Mouse (Mus musculus): Measurements from ENCODE around the gene Clpx. TPM values are rescaled to one million over a fixed set of nuclear protein-coding genes. Genes with fewer than 3 reads are reported as not detected.
"Not testable (repeated sequence)": the region's sequence is repeated elsewhere in the genome, so short reads cannot be mapped to it uniquely, and the experiment has no call there.

Gene Clpx
- total and polyA plus RNA-seq, 2 experiments from 2014 or later, result 20.6 to 40.1 TPM

GRCm38 (mm10) chr9:65267742-65268515 lies 26.1 kb upstream of the Clpx start:
- Histone ChIP-seq H3K27me3 (ENCODE audit: insufficient read depth, low read length) (no peaks in the 10 kb centered on the region), H3K36me3 (ENCODE audit: insufficient read depth, low read length) (no peaks in the 10 kb centered on the region), H3K9me3 (ENCODE audit: low read length) (no peaks in the 10 kb centered on the region), H3K4me3 (ENCODE audit: low read depth, low read length) (no peak overlapping the region), H3K4me2 (ENCODE audit: low read depth, low read length, poor library complexity, severe bottlenecking) (no peak overlapping the region), H3K27ac (ENCODE audit: low read depth, low read length) (peak overlapping the region; percentile 74), H3K9ac (replicated peaks; ENCODE audit: low read length, poor library complexity, severe bottlenecking) (no peak overlapping the region), H3K4me1 (ENCODE audit: insufficient read depth, low read length) (0 out of 2 replicates have a peak, but pooled peaks cover 5% of the 10 kb centered on the region)
- peak; percentile 96 for DNase-seq (ENCODE audit: low spot score)
- TF ChIP-seq CTCF (IDR thresholded peaks at IDR 0.05), result no peak
- WGBS, result 27% methylated on average over 7 of the region's 7 CpGs
- no peak for ATAC-seq (ENCODE audit: low FRiP score)

GRCm38 (mm10) chr9:65273048-65273809 lies 20.8 kb upstream of the Clpx start:
- H3K27me3 ChIP-seq (ENCODE audit: insufficient read depth, low read length), result no peaks in the 10 kb centered on the region
- no peak overlapping the region for H3K4me2 ChIP-seq (ENCODE audit: low read depth, low read length, poor library complexity, severe bottlenecking)
- H3K9ac ChIP-seq (replicated peaks; ENCODE audit: low read length, poor library complexity, severe bottlenecking), result no peak overlapping the region
- no peaks in the 10 kb centered on the region for H3K36me3 ChIP-seq (ENCODE audit: insufficient read depth, low read length)
- no peak overlapping the region for H3K27ac ChIP-seq (ENCODE audit: low read depth, low read length)
- no peak for TF ChIP-seq CTCF (IDR thresholded peaks at IDR 0.05)
- H3K9me3 ChIP-seq (ENCODE audit: low read length), result no peaks in the 10 kb centered on the region
- H3K4me3 ChIP-seq (ENCODE audit: low read depth, low read length), result no peak overlapping the region
- 86% methylated on average over 13 of the region's 13 CpGs for WGBS
- ATAC-seq (ENCODE audit: low FRiP score) (no peak), DNase-seq (ENCODE audit: low spot score) (no peak)
- H3K4me1 ChIP-seq (ENCODE audit: insufficient read depth, low read length), result no peaks in the 10 kb centered on the region

- ATAC-seq (ENCODE audit: low FRiP score), result no peak
- TF ChIP-seq CTCF (IDR thresholded peaks at IDR 0.05), result no peak
- H3K4me3 ChIP-seq (ENCODE audit: low read depth, low read length), result no peak overlapping the region
- H3K9ac ChIP-seq (replicated peaks; ENCODE audit: low read length, poor library complexity, severe bottlenecking), result no peak overlapping the region
- H3K9me3 ChIP-seq (ENCODE audit: low read length), result no peaks in the 10 kb centered on the region
- H3K36me3 ChIP-seq (ENCODE audit: insufficient read depth, low read length), result no peaks in the 10 kb centered on the region
- no peaks in the 10 kb centered on the region for H3K27me3 ChIP-seq (ENCODE audit: insufficient read depth, low read length)
- no peaks in the 10 kb centered on the region for H3K4me1 ChIP-seq (ENCODE audit: insufficient read depth, low read length)
- DNase-seq (ENCODE audit: low spot score), result no peak
- no peak overlapping the region for H3K4me2 ChIP-seq (ENCODE audit: low read depth, low read length, poor library complexity, severe bottlenecking)
- no peak overlapping the region for H3K27ac ChIP-seq (ENCODE audit: low read depth, low read length)
- 78% methylated on average over 4 of the region's 4 CpGs for WGBS
Observed at GRCm38 (mm10) chr9:65273873-65274272, 20.2 kb upstream of the Clpx start.

GRCm38 (mm10) chr9:65274851-65275250 lies 19.2 kb upstream of the Clpx start:
- not testable (repeated sequence) for H3K9ac ChIP-seq (replicated peaks; ENCODE audit: low read length, poor library complexity, severe bottlenecking); H3K9me3 ChIP-seq (ENCODE audit: low read length); H3K27me3 ChIP-seq (ENCODE audit: insufficient read depth, low read length); H3K4me3 ChIP-seq (ENCODE audit: low read depth, low read length); DNase-seq (ENCODE audit: low spot score); H3K27ac ChIP-seq (ENCODE audit: low read depth, low read length); ATAC-seq (ENCODE audit: low FRiP score); H3K4me2 ChIP-seq (ENCODE audit: low read depth, low read length, poor library complexity, severe bottlenecking); H3K4me1 ChIP-seq (ENCODE audit: insufficient read depth, low read length); H3K36me3 ChIP-seq (ENCODE audit: insufficient read depth, low read length)
- 61% methylated on average over 3 of the region's 3 CpGs for WGBS

GRCm38 (mm10) chr9:65275810-65276530 lies 18.1 kb upstream of the Clpx start:
- no peak overlapping the region for H3K4me3 ChIP-seq (ENCODE audit: low read depth, low read length)
- H3K4me2 ChIP-seq (ENCODE audit: low read depth, low read length, poor library complexity, severe bottlenecking), result no peak overlapping the region
- no peaks in the 10 kb centered on the region for H3K27me3 ChIP-seq (ENCODE audit: insufficient read depth, low read length)
- 91% methylated on average over 4 of the region's 4 CpGs for WGBS
- no peak for DNase-seq (ENCODE audit: low spot score)
- TF ChIP-seq CTCF (IDR thresholded peaks at IDR 0.05), result no peak
- H3K36me3 ChIP-seq (ENCODE audit: insufficient read depth, low read length), result no peaks in the 10 kb centered on the region
- H3K9me3 ChIP-seq (ENCODE audit: low read length), result no peaks in the 10 kb centered on the region
- no peak overlapping the region for H3K9ac ChIP-seq (replicated peaks; ENCODE audit: low read length, poor library complexity, severe bottlenecking)
- no peak overlapping the region for H3K27ac ChIP-seq (ENCODE audit: low read depth, low read length)
- ATAC-seq (ENCODE audit: low FRiP score), result no peak
- H3K4me1 ChIP-seq (ENCODE audit: insufficient read depth, low read length), result no peaks in the 10 kb centered on the region
